Mouse (Mus musculus) myocyte (in vitro differentiated cells): Measurements from ENCODE around the gene Bach2. TPM values are rescaled to one million over a fixed set of nuclear protein-coding genes. Genes with fewer than 3 reads are reported as not detected.

Experiments
- H3K27me3 ChIP-seq: one replicate; pipeline ENCODE4 v1.6.1; 2011; ENCODE audit not compliant: control insufficient read depth, insufficient read depth, insufficient read length
- H3K36me3 ChIP-seq: one replicate; pipeline ENCODE4 v1.6.1; 2011; ENCODE audit not compliant: control insufficient read depth, insufficient read depth
- H3K4me2 ChIP-seq: one replicate; pipeline ENCODE4 v1.6.1; 2011; ENCODE audit warnings: low read depth, control low read depth
- H3K4me3 ChIP-seq: one replicate; pipeline ENCODE4 v1.5.1; 2011; ENCODE audit warnings: mild to moderate bottlenecking, control low read depth, moderate library complexity
- H3K79me2 ChIP-seq: one replicate; pipeline ENCODE4 v1.6.1; 2011; ENCODE audit not compliant: control insufficient read depth, insufficient read depth
- H3ac ChIP-seq: one replicate; pipeline ENCODE4 v1.6.1; 2011; ENCODE audit not compliant: control insufficient read depth, insufficient read length
- CEBPB ChIP-seq: IDR thresholded peaks from 2 replicates; pipeline ENCODE4 v1.6.1; 2011; ENCODE audit warnings: mild to moderate bottlenecking, moderate library complexity; ENCODE audit not compliant: poor library complexity, insufficient read depth, severe bottlenecking
- E2F4 ChIP-seq: IDR thresholded peaks from one replicate; pipeline ENCODE4 v1.6.1; 2011; ENCODE audit warnings: mild to moderate bottlenecking, control low read depth, moderate library complexity; ENCODE audit not compliant: insufficient read depth
- MAX ChIP-seq: IDR thresholded peaks from one replicate; pipeline ENCODE4 v1.6.1; 2011; ENCODE audit warnings: low read depth, mild to moderate bottlenecking, control low read depth
- MYOD1 ChIP-seq, 3 experiments: IDR thresholded peaks; one replicate each; pipeline ENCODE4 v1.6.1; 2011; ENCODE audit warnings: control low read depth in 2 of 3, low read depth in 2 of 3, mild to moderate bottlenecking in 2 of 3, moderate library complexity in 1 of 3; ENCODE audit not compliant: insufficient read length in 2 of 3, control insufficient read depth in 1 of 3
- MYOG ChIP-seq, 3 experiments: IDR thresholded peaks; one replicate each; pipeline ENCODE4 v1.6.1; 2011; ENCODE audit warnings: control low read depth in 2 of 3, low read depth in 2 of 3, mild to moderate bottlenecking in 2 of 3; ENCODE audit not compliant: insufficient read length in 2 of 3, control insufficient read depth in 1 of 3, insufficient read depth in 1 of 3
- POLR2A ChIP-seq: IDR thresholded peaks from one replicate; pipeline ENCODE4 v1.6.1; 2011; ENCODE audit warnings: low read depth, mild to moderate bottlenecking, control low read depth, moderate library complexity; ENCODE audit not compliant: insufficient read length
- POLR2AphosphoS2 ChIP-seq: IDR thresholded peaks from one replicate; pipeline ENCODE4 v1.6.1; 2011; ENCODE audit warnings: low read depth, control low read depth; ENCODE audit not compliant: insufficient read length
- REST ChIP-seq: IDR thresholded peaks from one replicate; pipeline ENCODE4 v1.6.1; 2011; ENCODE audit warnings: mild to moderate bottlenecking, control low read depth, moderate library complexity; ENCODE audit not compliant: insufficient read depth, insufficient read length
- SRF ChIP-seq: IDR thresholded peaks from one replicate; pipeline ENCODE4 v1.6.1; 2011; ENCODE audit warnings: low read depth; ENCODE audit not compliant: control insufficient read depth, insufficient read length
- TCF12 ChIP-seq: IDR thresholded peaks from one replicate; pipeline ENCODE4 v1.6.1; 2011; ENCODE audit warnings: mild to moderate bottlenecking, control low read depth; ENCODE audit not compliant: poor library complexity, insufficient read depth, severe bottlenecking
- TCF3 ChIP-seq: IDR thresholded peaks from one replicate; pipeline ENCODE4 v1.6.1; 2011; ENCODE audit warnings: low read depth, control low read depth; ENCODE audit not compliant: insufficient read length
- USF1 ChIP-seq: IDR thresholded peaks from one replicate; pipeline ENCODE4 v1.6.1; 2011; ENCODE audit warnings: low read depth, mild to moderate bottlenecking, control low read depth, moderate library complexity
- polyA plus RNA-seq: library from polyadenylated mRNA; unstranded; fragments of >200 nt; fragmentation: generic; extraction: Trizol; gene quantifications from one replicate; pipeline ENCODE4 v1.2.1, GENCODE M21; 2012; ENCODE audit warnings: missing spikeins

The Bach2 gene
- polyA plus RNA-seq, 1 experiment, result 0.29 TPM

DNA sequence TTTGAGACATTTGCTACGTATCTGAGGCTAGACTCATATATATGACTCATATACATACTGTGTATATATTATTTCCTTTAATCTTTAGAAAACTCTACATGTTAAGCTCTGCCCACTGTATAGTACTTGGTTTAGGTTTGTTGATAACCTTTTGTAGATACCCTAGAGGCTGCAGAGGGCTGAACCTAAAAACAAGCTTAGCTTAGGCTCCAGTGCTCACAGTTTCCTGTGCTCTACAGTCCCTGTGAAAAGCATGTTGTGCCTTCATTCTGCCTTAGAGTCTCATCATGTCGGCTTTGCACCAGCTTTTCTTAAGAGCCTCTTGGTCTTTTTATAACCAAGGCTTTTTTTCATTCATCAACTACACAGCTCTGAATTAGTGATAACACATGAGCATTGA is 156.2 kb downstream of the Bach2 start:
- Histone ChIP-seq H3K79me2 (no peaks in the 10 kb centered on the region), H3K4me3 (no peak overlapping the region), H3ac (no peak overlapping the region), H3K27me3 (no peaks in the 10 kb centered on the region), H3K4me2 (no peak overlapping the region), H3K36me3 (no peaks in the 10 kb centered on the region)
- TF ChIP-seq POLR2AphosphoS2 (no peak), MYOD1 (IDR thresholded peaks at IDR 0.05; ENCODE audit: control insufficient read depth in 1 of 3, insufficient read length in 2 of 3, low read depth in 2 of 3) (no peak)

DNA sequence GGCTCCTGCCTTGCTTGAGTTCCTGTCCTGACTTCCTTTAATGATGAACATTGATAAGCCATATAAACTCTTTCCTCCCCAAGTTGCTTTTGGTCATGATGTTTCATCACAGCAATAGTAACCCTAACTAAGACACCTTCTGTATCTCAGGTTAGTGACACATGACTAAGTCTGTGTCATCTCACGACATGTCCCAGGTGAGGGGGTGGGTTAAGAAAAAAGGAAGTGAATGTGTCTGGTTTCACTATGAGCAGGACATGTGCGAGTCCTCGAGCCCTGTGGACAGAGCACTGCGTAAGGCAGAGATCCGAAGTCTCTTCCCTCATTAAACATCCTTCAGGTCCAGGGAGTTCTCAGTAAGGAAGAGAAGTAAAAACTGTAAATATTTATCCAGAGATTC is 162.9 kb downstream of the Bach2 start:
- Histone ChIP-seq H3ac (no peak overlapping the region), H3K4me3 (no peak overlapping the region), H3K79me2 (no peaks in the 10 kb centered on the region), H3K27me3 (no peaks in the 10 kb centered on the region), H3K4me2 (no peak overlapping the region), H3K36me3 (no peaks in the 10 kb centered on the region)
- no peak for TF ChIP-seq USF1
- no peak for TF ChIP-seq SRF
- no peak for TF ChIP-seq TCF12
- no peak for TF ChIP-seq E2F4
- no peak for TF ChIP-seq CEBPB
- TF ChIP-seq MYOG (IDR thresholded peaks at IDR 0.05; ENCODE audit: control insufficient read depth in 1 of 3, insufficient read depth in 1 of 3, insufficient read length in 2 of 3, low read depth in 2 of 3), result no peak
- no peak for TF ChIP-seq POLR2A
- TF ChIP-seq TCF3, result no peak
- TF ChIP-seq POLR2AphosphoS2, result no peak
- no peak for TF ChIP-seq MAX
- no peak for TF ChIP-seq REST
- TF ChIP-seq MYOD1 (IDR thresholded peaks at IDR 0.05; ENCODE audit: control insufficient read depth in 1 of 3, insufficient read length in 2 of 3, low read depth in 2 of 3), result no peak

DNA sequence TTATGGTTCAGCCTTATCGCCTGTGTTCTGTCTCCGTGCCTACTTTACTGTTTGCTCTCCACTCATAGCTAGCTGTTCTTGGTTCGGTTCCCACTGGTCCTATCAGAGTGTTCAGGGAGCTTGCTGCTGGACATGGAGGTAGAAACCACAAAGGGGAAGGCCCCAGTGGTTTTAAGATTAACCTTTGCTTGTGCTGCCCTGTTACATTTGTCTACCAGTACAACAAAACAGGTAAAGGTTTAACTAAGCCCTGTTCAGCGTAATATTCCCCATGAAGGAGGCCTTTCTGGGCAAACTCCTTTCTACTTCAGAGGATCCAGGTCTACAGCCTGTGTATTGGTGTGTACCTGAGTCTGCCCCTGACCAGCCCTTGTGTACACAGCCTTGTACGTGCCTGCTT is 164.9 kb downstream of the Bach2 start:
- H3K27me3 ChIP-seq, result no peaks in the 10 kb centered on the region
- no peaks in the 10 kb centered on the region for H3K36me3 ChIP-seq
- H3ac ChIP-seq, result no peak overlapping the region
- no peaks in the 10 kb centered on the region for H3K79me2 ChIP-seq
- no peak overlapping the region for H3K4me2 ChIP-seq
- TF ChIP-seq MYOG (IDR thresholded peaks at IDR 0.05; ENCODE audit: control insufficient read depth in 1 of 3, insufficient read depth in 1 of 3, insufficient read length in 2 of 3, low read depth in 2 of 3), result no peak
- no peak for TF ChIP-seq CEBPB
- TF ChIP-seq REST, result no peak
- TF ChIP-seq TCF12, result no peak
- TF ChIP-seq POLR2A, result no peak
- TF ChIP-seq SRF, result no peak
- no peak for TF ChIP-seq POLR2AphosphoS2
- no peak for TF ChIP-seq E2F4
- TF ChIP-seq USF1, result no peak
- TF ChIP-seq MAX, result no peak
- TF ChIP-seq TCF3, result no peak
- no peak for TF ChIP-seq MYOD1 (IDR thresholded peaks at IDR 0.05; ENCODE audit: control insufficient read depth in 1 of 3, insufficient read length in 2 of 3, low read depth in 2 of 3)
- no peak overlapping the region for H3K4me3 ChIP-seq

DNA sequence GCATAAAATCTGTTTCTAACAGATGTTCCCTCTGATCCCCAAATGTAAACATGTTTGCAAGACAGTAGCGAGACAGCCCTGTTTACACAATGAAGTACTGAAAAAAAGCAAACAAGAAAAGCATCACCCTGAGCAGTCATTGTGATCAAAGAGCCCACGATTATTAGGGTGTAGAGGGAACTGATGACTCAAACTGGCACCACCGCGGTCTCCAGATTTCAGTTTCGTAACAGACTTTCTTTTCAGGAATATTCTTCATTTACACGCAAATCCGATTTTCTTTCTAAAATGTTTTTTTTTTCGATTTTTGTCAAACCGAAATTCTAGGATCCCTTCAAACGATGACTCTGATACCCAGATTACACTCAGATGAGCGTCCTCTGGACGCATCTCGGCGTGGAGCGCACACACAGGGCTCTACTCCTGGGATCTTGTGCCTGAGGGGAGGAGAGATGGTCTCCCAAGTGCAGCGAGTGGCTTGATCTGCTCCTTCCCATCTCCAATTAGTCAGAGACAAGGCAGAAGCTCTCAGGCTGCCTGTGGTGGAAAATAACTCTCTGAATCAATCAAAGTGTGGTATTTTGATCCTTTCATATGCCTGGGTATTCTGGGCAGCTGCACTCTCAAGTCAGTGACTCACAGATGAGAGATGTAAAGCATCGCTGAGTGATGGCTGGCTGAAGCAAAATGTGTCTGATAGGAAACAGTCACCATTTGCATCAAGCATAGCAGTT is 166.7 kb downstream of the Bach2 start:
- Histone ChIP-seq H3ac (no peak overlapping the region), H3K4me2 (peak overlapping the region; percentile 92), H3K27me3 (no peaks in the 10 kb centered on the region), H3K4me3 (peak overlapping the region; percentile 10), H3K79me2 (no peaks in the 10 kb centered on the region), H3K36me3 (no peaks in the 10 kb centered on the region)
- TF ChIP-seq MYOD1 (IDR thresholded peaks at IDR 0.05; ENCODE audit: control insufficient read depth in 1 of 3, insufficient read length in 2 of 3, low read depth in 2 of 3) (peak in 2 of 3 experiments; percentile 62 to 72), POLR2A (peak; percentile 60), POLR2AphosphoS2 (peak; percentile 64), CEBPB (0 out of 2 replicates have a peak, but pooled peaks have one; percentile 1), TCF3 (no peak), TCF12 (no peak), SRF (no peak), MYOG (IDR thresholded peaks at IDR 0.05; ENCODE audit: control insufficient read depth in 1 of 3, insufficient read depth in 1 of 3, insufficient read length in 2 of 3, low read depth in 2 of 3) (peak in 2 of 3 experiments; percentile 44 to 50)

DNA sequence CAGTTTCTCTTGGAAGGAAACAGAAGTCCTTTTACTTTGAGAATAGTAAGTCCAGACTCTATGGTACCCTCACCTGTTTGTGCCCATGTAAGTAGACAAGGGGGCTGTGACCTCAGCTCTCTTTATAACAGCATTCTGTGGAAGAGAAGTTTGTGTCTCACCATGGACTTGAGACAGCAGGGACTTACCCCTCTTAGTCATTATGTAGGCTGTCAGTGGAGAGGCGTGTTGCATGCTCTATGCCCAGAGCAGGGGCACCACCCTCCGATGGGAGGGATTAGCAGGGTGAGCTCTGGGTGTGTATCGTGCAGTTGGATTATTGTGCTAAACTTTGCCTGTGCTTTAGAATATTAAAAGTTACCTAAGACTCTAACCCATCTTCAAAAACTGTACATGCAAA is 167.4 kb downstream of the Bach2 start:
- no peak overlapping the region for H3ac ChIP-seq
- peak overlapping the region; percentile 92 for H3K4me2 ChIP-seq
- no peaks in the 10 kb centered on the region for H3K27me3 ChIP-seq
- no peaks in the 10 kb centered on the region for H3K79me2 ChIP-seq
- no peaks in the 10 kb centered on the region for H3K36me3 ChIP-seq
- TF ChIP-seq SRF (no peak), E2F4 (no peak), MYOG (IDR thresholded peaks at IDR 0.05; ENCODE audit: control insufficient read depth in 1 of 3, insufficient read depth in 1 of 3, insufficient read length in 2 of 3, low read depth in 2 of 3) (no peak)
- H3K4me3 ChIP-seq, result peak overlapping the region; percentile 10
